Mouse (Mus musculus): Measurements from ENCODE around the gene Hras.

The Hras gene

DNA sequence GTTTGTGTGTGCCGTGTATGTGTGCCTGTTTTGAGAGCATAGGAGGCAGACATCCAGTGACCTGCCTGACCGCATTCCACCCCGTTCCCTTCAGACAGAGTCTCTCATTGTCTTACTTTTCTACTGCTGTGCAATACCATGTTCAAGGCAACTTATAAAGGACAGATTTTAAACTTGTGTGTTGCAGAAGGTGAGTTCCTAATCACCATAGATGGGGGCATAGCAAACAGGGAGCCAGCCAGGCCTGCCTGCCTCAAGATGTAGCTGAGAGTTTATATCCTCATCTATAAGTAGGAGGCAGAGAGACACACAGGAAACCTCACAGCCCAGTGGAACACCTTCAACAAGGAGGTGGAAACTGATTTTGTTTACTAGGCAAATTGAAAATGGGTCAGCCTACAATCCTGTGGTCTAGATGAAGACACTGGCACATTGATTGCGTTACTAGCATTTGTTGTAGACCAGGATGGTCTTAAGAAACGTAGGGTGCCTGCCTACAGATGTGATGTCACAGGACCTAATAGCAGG, 20.4 kb downstream of the Hras start:
- DNase-seq (ENCODE audit: low spot score): no peak

DNA sequence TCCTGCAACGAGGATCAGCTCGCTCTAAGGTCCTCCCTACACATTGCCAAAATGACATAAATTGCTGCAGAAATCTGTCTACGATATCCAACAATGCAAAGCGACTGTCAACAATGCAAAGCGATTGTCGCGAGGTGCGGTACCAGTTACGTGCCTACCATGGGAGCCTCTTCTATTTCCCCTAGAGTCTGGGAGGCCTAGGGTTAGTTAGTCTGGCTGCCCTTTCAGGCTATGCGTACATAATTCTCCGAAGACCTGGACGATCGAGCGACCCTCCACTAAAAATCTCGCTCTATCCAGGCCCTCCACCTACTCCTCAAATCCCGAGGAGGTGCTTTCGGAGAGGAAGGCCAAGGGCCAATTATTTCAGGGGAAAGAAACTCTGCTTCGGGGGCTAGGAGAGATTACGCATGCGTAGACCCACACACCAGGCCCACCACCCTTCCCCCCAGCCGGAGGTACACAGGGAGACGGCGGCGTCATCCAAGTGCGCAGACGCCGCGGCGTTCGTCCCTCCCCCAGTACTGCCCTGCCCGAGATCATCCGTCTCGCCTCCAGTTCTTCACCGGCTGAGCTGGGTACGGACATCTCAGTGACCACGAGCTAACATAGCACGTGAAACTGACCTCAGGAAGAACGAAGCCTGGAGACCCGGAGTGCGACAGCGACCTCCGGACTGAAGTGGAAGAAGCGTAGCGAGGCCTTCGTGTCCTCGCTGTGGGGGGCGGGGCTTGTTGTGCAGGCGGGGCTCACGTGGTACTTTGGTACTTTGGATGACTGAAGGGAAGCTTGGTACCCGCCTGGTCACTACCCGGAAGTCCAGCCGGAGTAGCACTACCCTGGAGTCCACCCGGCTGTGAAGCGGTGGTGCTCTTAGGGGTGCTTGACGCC, 21.4 kb downstream of the Hras start, which contains the start of gene Rnh1:
Gene Rnh1 (minus strand): TSS at position 742 of the 891 bp plus-strand sequence.
- peak; percentile 91 for DNase-seq (ENCODE audit: low spot score)

DNA sequence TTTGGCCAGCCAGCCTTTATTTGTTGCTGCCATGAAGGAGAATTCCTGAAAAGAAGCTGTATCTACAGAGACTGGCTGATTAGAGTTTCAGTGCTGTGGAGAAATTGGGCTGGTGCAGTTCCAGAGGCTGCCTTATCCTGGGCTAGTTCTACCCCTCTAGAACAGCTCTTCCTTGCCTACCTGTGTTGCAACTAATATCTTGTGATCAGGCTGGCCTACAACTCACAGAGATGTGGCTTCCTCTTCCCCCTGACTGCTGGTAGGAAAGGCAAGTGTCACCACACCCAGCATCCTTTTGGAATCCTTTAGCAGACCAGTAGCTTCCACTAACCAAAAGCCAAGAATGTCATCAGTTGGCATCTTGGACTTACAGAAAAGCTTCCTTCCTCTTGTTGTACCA, 23.9 kb downstream of the Hras start:
- no peak for DNase-seq (ENCODE audit: low spot score)

DNA sequence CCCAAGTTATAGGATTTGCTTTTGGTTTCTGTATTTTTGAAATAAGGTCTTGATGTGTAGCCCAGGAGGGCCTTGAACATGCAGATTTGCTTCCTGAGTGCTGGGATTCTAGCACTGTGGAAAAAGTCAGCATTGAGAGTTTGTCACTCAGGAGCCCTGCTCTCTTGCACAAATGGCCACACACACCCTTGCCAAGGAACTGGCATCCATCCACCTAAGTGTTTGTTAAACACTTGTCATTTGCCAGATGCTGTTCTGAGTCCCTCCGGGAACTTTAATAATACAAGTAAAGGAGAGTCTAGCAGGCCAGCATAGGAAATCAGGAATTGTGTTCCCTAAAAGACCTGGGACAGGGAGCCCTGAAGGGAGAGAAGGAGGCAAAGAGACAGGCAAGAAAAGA, 24.5 kb downstream of the Hras start:
- no peak for DNase-seq (ENCODE audit: low spot score)

DNA sequence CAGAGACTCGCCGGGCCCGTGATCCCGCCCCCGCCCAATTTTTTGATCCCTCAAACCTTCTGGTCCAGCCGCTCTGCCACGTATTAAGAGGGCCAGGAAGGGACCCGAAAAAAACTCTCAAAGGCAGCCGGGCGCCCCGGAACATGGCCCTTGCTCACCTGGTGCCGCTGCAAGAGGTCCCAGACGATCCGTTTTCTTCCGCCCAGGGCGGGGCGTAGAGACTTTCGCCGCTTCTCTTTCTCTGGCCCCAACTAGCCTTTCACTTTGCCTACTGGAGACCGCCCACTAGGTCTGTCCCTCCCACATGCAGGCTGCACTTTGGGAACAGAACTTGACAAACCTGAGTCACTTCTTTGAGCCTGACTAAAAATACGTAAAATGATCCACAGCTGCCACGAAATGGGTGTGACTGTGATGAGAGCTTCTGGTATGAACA, 25.3 kb downstream of the Hras start:
- no peak for DNase-seq (ENCODE audit: low spot score)

DNA sequence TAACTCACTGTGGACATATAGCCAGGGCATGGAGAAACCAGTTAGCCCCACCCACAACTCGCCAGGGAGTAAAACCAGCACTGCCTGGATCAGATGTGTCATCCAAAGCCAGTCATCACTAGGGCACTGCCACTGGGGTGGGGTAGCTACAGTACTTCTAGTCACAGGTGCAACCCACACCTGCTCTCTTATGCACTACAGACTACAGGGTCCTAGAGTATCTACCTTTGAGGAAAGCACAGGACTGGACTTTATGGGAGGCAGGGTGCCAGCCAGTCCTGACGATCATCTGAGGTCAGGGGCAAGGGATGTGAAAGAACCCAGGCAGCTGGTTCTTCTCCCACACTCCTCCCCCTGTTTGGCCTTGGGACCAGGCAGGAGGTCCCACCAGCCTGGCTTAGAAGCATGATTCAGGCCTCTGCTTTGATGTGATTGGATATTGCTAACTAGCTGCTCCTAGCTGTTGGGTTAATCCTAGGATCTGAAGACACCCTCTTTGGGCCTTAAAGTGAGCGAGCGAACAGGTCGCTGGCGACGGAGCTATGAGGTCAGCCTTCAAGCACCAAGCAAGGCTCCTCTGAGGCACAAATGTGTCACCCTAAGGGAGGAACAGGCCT, 25.8 kb downstream of the Hras start:
- no peak for DNase-seq (ENCODE audit: low spot score)

DNA sequence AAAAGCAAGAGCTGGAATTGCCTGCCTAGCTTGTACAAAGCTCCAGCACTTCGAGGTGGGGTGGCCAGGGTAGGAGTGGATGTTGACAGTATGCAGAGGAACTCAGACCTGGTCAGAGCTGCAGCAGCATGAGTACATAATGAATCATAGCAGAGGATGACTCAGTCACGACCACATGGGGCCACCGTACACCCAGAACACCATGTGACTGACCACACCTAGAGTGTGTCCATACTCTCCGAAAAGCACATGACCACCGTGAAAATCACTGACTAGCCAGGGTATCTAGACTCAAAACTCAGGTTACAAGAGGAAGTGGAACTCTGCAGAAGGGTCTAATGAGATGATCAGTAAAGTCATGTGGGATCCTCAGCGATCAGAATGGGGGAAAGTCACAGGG, 29.0 kb downstream of the Hras start:
- DNase-seq (ENCODE audit: low spot score): no peak

DNA sequence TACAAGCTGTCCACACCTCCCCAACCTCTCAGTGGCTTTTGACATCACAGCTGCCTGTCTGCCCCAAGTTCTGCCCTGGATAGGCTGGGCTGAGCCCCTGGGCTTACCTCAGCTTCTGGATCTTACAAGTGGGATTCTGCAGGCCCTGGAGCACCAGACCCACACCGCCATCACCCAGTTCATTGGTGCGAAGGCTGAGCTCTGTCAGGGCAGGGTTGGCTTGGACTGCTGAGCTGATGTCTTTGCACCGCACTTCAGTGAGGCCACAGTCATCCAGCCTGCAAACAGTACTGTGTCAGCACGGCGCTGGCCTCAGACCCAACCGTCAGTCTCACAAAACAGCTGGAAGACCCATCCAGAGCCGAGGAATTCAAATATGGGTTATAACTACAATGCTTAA, 29.4 kb downstream of the Hras start:
- DNase-seq (ENCODE audit: low spot score): no peak

DNA sequence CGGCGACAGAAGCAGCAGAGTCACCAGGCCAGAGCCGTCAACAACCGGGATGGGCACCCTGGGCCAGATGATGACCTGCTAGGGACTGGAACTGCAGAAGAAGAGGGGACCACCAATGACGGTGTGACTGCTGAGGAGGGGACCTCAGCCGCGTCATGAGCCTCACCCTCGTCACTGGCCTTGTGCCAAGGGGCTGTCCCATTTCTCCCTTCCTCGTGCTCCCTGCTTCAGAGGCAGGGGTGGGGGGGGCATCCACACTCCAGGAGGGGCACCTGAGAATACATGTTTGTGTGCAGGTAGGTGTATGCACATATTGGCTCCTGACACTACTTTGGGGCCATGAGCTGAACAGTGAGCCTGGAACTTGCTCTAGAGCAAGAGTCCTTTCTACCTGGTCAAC, 38.4 kb downstream of the Hras start:
- DNase-seq (ENCODE audit: low spot score): no peak

DNA sequence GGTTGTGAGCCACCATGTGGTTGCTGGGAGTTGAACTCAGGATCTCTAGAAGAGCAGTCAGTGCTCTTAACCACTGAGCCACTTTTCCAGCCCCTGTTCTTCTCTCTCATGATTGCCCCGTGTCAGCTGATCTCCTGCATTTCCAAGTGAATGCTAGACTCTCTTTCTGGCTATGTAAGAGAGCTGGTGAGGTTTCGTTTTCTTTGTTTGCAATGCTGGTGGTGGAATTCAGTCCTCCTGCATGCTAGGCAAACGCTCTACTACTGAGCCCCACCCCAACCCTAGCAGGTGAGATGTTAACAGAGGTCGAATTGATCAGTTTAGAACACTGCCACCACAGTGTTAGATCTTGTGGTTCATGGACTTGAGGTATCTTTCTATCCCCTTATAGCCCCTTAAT, 45.2 kb downstream of the Hras start:
- DNase-seq (ENCODE audit: low spot score): no peak

DNA sequence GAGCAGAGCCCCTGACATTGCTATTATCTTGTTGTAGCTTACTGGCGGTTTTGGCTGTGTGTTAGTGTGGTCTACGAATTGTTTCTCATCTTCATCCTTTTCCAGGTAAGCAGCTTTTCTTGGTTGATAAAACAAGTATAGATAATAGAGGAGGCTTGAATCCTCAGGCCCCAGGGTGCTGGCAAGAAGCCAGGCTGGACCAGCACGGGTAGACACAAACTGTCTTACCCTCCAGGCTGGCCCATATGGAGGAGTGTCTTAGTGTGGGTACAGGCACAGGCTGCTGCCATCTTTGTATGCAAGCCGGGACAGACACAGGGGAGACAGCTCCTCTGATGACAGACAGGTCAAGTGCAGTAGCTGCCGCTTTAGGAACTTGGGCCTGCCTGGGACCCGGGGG, 46.8 kb downstream of the Hras start:
- no peak for DNase-seq (ENCODE audit: low spot score)

DNA sequence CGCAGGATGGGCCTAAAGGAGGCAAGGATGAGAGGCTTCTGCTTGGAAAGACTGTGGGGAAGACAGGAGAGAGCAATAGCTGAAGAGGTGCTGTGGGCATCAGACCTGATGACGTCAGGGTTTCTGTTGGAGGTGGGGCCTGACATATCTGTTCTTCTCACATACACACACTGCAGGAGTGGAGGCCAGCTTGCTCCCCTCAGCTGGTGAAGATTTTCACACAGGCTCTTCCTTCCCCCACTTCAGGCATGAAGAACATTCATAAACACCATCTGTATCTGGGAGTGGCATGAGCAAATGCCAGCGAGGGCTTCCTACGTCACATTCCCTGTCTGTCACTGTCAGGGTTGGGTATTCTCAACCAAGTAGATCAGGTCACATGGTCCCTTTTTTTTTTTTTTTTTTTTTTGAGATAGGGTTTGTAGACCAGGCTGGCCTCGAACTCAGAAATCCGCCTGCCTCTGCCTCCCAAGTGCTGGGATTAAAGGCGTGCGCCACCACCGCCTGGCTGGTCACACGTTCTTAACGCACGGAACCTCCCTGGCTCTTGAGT, 47.7 kb downstream of the Hras start:
- DNase-seq (ENCODE audit: low spot score): no peak

DNA sequence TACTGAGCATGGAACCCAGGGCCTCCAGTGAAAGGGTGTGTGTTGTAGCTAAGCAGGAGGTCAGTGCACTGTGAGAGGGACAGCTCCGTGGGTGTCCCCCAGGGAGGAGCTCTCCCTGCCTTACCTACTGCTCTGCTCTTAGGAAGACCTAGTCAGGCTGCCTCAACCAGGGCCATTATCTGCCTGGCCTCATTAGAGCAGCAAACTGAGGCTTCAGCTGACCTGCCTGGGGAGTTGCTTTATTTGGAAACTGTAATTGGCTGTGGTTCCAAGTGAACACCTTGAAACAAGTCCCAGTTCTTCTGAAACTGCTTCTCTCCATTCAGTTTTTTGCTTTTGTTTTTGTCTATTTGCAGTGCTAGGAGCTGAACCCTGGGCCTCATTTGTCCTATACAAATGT, 48.4 kb downstream of the Hras start:
- DNase-seq (ENCODE audit: low spot score): no peak

DNA sequence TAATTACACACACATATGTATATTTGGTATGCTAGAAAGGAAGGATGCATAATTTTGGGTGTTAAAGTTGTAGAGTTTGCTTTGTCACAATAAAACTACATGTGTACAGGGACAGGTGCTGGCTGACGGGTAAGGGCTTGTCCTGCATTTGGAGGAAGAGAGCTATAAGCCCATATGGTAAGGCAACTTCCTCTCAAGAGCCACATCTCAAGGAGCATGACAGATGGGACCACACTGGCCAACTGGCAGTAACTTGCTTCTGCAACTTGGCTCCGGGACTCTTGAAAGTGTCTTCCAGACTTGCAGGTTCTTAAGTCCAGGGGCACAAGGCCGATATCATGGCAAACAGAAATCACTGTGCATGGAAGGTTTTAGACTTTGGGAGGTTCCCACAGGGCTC, 49.2 kb downstream of the Hras start:
- no peak for DNase-seq (ENCODE audit: low spot score)

DNA sequence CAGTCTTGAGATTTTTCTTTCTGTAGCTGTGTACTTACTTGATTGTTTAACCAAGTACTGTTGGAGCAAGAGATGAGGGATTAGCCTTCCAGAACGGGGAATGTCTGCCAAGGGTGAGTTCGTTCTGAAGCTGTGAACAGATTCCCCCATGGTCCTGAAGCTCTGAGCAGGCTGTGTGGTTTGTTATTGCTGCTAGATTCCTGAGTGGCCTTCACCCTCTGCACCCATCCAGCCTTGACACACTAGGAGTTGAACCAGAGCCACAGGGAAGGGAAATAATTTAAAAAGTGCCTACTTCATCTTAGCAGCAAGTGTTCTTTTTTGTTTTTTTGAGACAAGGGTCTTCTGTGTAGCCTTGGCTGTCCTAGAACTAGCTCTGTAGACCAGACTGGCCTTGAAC, 49.9 kb downstream of the Hras start:
- DNase-seq (ENCODE audit: low spot score): no peak

DNA sequence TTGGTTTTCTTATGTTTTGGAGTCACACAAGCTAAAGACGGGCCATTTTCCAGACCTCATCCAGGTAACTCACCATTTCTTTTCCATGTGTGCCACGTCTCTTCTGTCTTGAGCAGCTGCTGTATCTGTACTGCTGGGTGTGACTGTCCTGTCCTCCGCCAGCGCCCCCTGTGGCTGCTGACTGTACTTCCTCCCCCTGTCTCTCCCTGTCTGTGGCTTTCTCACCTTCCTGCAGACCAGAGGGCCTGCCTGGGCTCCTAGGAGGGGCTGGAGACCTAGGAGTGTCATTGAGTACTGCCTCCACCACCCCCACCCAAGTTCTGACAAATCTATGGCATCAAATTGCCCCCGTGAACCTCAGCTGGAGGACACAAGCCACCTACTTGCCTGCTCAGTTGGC, 50.7 kb downstream of the Hras start:
- DNase-seq (ENCODE audit: low spot score): no peak

DNA sequence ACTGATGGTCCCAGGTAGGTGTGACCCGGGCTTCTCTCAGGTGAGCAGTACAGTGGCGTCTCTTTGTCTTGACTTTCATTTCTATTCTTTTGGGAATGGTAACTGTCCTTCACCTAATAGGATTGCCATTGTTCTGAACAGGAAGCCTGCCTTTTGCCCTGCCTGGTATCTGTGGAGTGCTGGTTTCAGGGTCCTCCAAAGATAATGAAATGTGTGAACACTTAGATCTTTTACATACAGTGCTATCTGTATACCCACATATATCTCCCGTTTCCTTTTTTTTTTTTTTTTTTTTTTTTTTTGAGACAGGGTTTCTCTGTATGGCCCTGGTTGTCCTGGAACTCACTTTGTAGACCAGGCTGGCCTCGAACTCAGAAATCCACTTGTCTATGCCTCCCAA, 52.5 kb downstream of the Hras start:
- DNase-seq (ENCODE audit: low spot score): no peak

All from left cerebral cortex, adult 11 months (tissue).